Mouse (Mus musculus): ENCODE measurements around the gene Elk1.
A peak's percentile ranks its signal among the peaks of the same experiment; 100 is the strongest.

The Elk1 gene

DNA sequence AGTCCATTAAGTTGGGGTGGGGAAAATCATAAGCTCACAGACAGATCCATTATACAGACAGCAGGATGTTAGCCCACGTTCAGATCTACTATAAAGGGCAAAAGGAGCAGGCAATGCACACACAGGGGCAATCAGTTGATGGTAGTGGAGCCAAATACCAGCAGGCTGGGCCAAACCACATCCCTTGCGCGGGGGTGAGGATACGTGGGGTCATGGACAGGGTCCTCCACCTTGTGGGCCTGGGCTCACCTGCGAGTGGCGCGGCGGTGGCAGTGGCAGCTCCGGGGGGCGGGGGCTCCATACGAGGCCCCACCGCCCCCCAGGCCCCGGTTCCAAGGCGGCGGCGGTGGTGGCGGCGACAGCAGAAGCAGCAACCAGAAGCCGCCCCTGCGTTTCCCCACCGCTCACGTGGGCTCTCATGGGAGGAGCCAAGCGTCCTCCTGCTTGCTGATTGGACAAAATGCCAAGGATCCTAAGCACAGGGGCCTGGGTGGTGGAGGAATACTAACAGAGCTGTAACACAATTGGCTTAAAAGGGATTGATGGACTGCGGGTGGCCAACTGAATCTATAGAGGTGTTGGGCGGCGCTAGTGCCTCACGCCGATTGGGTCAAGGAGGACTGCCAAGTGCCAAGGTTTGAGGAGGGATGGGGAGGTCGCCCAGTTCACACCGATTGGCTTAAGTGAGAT lies at the start of gene Elk1:
Gene Elk1, minus strand, starts transcription at position 418 of the 690 bp plus-strand sequence.
- DNase-seq: peak; percentile 72

DNA sequence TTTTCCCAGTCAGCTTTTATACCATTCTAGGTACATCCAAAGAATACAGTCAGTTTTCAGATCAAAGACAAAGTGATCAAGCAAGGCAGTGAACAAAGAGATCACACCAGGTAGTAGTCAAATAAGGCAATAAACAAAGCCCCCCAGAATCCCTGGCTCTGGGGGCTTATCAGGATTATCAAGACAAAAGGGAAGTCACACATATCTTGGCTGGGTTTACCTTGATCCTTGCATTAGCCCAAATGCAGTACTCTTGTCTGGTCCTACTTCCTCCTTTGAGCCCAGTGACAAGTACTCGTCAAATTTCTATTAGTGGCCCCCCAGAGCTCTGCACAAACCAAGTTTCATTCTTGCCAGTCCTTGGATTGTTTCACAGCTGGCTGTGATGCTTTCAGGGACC lies 30.5 kb upstream of the Elk1 start:
- no peak for DNase-seq

DNA sequence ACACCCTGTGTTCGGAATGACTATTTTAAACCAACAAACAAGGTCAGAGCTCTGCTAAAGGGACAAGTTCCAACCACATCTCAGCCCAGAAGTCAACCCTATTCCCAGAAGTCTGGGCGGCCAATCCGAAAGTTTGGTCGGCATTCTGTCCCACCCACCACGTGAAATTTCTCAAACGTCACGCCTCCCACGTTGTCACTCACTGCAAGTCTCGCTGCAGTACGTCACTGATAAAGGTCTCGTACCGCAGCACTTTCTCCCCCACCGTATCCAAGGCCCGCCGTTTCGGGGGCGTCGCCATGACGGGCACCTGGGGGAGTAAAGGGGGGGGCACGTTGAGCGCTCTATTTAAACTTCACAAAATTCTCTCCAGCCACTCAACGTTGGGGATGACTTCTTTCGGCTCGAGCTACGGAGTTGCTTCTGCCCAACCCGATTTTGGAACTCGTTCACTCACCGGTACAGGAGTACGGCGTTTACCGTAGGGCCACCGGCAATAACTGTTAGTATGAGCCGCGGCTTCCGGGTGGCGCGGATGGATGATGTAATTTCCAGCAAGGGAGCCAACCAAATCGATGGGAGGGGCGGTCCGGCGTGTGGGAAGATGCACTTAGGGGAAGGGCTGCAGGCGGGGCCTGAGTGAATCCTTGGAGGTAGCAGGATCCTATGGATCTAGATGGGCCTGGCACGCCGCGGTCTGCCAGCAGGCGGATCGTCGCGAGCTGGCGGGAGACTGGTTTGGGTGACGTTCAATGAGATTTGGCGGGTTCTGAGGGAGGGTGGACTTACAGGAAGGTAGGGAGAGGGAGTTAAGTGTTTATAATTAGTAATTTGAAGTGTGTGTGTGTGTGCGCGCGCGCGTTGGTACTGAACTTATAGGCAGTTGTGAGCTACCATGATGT lies 11.3 kb upstream of the Elk1 start, which contains the start of gene Uxt:
Gene Uxt, minus strand, starts transcription at position 541 of the 902 bp plus-strand sequence.
- peak; percentile 86 for DNase-seq

DNA sequence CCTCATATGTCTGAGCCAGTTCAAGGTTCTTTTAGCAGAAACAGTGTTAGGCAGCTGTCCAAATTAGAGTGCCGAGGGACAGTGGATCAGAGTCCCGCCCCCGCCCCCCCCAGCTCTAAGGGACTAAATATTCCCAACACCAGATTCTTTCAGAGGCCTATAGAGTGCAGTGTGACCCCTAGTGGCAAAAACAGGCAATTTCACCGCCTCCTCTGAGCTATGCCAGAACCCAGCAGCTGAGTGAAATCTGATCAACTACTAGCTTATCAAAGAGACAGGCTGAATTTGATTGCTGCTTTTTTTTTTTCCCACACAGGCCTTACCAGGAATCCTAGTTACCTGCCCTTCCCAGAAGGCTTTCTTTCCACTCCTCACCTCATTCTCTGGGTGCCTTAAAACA lies 4.4 kb downstream of the Elk1 start:
- peak; percentile 42 for DNase-seq

DNA sequence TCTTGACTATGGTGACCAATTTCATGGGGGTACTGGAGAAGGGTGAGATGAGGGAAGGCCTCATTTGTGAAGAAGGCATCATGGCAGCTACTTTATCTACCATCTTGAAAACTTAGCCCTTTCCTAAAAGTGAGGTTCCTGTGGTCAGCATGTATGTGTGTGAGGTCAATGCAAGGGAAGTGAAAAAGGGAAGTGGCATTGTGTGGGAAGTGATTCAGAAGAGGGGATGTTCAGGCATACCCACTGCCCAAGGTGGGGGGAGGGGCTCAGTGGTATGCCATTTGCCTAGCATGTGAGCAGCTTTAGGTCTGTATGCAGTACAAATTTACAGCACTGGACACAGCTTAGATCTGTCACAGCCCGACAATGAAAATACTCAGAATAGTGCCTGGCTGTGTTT lies 18.4 kb downstream of the Elk1 start:
- DNase-seq: no peak

DNA sequence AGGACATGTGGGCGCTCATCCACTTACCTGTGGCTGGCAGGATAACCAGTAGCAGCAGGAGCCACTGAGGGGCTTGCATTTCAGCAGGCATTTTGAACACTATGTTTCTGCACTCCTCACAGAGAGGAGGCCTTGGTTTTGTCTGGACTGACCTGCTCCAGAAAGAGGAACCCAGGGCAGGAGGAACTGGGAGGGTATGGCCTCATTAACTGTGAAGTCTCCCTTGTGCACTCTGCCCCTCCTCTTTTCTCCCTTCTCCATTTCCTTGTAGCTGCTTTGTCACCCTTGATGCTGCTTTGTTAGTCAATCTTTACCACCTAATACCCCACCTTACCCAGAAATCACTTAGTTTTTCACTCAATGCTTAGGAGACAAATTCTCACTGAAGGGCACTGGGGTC lies 19.0 kb downstream of the Elk1 start, which contains the start of gene Cfp:
Gene Cfp, minus strand, starts transcription at position 192 of the 400 bp plus-strand sequence.
- no peak for DNase-seq

DNA sequence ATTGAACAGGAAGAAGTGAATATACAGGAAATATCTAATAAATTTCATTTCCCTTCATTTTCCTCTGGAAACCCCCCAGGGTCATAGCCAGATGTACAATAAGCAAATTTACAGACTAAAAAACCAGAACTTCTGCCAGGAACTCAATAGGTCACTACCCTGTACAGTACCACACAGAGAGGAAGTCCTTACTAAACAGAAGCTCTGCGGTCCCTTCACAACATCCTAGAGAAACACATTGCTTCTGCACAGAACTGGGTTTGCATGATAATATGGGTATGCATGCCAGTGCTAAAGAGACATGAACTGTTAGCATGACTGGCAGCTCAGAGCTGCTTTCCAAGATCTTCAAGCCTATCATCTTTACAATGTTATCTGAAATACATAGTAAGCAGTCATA lies 20.5 kb downstream of the Elk1 start:
- no peak for DNase-seq

DNA sequence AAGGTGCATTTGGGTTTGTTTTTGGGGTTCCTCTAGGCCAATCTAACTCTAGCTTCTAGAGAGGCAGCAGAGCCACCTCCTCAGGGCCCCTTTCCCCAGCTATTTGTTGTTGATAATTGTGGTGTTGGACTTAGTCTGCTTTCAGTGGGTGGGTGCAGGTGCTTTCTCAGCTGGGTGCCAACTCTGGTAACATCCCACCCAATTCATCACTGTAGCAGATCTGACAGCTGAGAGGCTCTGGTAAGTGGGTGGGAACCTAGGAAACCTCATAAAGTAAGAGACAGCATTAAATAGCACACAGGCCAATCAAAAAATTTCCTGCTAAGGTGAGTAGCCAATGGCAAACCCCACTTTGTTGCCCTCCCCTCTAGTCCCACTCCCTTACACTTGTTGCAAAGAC lies 25.4 kb downstream of the Elk1 start:
- no peak for DNase-seq

DNA sequence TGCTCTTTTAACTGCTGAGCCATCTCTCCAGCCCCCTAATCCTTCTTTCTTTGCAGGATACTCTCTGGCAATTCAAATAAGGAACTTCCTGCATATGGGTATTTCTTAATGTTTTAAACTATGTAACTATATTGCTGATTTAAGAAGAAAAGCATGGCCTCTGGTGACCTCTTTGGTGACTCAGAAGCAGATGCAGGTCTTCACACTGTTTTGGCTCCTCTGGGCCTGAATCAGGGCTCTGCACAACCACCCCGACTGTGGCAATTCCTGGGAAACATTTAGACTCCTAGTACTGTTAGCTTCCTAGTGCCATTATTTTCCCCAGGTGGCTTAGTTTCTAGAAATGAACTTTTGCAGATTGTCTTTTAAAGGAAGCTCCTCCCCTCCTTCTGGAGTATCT lies 26.9 kb downstream of the Elk1 start:
- DNase-seq: no peak

DNA sequence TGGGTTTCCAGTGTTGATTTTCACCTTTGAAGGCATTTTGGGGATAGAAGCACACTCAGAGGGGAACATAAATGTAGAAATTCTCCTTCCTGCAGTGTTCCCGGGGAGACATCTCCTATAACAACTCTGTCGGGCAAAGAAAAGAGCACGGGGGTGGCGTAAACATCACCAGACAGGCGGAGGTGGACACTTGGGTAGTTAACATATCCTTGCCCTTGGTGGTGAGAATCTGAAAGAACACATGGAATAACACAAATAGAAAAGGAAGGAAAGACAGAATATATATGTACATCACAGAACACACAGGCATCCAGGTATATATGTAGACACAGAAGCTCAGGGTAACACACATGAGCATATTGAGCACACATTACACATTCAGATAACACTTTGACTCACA lies 29.0 kb downstream of the Elk1 start:
- DNase-seq: no peak

DNA sequence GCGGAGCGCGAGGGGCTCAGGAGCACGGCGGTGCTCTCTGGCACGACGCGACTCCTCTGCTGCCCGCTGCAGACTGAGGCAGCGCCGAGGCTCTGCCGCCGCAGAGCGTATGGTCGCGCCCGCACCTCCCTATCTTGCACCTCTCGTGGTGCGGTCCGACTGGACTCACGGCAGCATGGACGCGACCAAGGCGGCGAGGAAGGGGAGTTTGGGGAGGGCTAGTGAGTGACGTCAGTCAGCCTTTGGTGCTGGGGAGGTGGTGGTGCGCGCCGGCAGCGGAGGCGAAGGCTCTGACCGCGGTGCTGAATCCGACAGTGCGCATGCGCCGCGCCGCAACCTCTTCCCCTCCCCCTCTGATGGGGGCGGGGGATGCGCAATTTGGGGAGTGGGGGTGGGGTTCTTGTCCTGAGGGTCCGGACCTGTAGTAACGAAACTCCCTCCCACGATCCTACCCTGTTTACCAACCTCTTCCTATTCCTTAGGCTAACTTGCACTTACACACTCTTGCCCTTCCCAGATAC lies 29.5 kb downstream of the Elk1 start, which contains the start of gene Syn1:
Gene Syn1, minus strand, starts transcription at position 161 of the 521 bp plus-strand sequence.
- DNase-seq: peak; percentile 78

DNA sequence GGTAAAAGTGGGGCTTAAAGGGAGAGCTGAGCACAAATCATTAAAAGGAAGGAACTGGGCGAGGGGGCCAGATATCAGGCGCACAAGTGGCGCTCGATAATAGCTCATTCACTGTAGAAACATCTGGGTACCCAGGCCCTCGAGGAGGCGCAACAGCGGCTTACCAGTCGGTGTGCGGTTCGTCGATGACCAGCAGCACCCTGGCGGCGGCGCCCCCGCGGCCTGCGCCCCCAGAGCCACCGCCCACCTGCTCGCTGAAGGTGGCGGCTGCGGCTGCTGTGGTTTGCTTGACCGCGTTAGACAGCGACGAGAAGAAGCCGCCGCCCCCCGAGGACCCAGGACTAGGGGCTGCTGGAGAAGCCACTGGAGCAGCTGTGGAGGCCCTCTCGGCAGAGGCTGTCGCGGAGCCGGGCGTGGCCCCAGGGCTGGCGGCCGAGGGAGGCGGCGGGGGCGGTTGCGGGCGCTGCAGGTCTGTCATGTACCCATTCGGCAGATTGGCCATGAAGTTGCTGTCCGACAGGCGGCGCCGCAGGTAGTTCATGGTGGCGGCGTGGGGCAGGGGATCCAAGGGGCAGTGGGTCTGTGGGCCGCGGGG lies 30.1 kb downstream of the Elk1 start:
- no peak for DNase-seq

DNA sequence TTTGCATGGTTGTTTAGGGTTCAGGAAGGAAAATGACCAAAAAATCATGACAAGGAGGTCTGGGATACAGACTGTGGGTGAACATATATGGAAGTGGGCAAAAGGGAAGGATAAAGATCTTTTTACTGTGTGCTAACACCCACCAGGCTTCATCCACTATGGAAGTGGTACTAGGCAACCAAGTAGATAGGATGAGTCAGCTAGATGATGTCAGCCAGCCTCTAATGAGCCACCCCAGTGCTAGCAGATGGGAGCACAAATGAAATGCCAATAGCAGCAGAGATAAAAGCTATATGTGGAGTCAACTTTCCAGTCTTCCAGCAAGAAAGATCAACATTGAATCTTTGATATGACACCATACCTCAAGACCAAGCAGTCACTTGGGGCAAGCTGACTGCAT lies 35.3 kb downstream of the Elk1 start:
- no peak for DNase-seq

DNA sequence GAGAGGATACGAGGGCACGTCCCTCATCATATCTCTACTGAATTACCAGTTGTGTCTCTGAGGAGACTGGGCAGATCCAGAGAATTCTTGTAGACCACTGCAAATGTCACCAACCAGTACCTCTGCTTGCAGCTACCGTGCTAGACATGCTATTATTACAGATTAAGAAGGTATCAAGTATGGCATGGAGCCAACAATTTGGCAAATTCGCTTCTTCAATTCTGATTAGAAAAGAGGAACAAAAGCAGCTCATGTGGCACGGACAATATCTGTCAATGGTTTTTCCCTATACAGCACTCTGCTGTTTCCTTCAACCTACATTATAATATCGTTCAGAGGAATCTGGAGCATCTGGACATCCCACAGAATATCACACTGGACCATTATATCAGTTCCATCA lies 36.7 kb downstream of the Elk1 start:
- DNase-seq: no peak

DNA sequence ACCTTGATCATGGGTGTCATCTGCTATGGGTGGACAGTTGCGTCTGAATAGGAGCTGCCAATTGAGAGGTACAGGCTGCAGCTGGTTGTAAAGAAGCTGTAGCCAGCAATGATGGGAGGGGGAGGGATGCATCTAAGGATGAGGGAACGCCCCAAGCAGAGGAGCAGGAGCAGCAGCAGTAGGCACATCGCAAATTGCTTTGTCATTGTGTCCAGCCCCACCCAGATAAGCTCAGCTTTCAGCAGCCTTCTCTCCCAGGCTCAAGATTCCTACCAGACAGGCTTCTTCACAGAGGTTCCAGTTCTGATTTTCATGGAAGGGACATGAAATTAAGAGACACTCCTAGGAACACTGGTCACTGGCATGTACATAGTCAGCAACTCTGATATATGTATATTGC lies 40.3 kb downstream of the Elk1 start:
- DNase-seq: no peak

Measured in right cerebral cortex, postnatal 14 days (tissue).